In genomic region chr11:35451636-35452035, GRCm38 (mm10) we compare ENCODE assay signal across 8 mouse cellular contexts.
DNase-seq lines count a peak whose midpoint lies in the region; ATAC-seq and TF ChIP-seq lines count a peak whose summit lies in the region.

No protein-coding gene starts in this region.

- TF ChIP-seq CTCF in testis, adult 2 months (IDR thresholded peaks at IDR 0.05; ENCODE audit: control insufficient read depth, insufficient read depth, insufficient replicate concordance, low read depth, low read length) = peak; percentile 81

- DNase-seq in hindbrain, embryonic 10.5 days (ENCODE audit: low spot score) = peak; percentile 77
- DNase-seq in cerebellum, adult 18-20 months = peak; percentile 71 to 85
- peak; percentile 65 for DNase-seq in forelimb bud, embryonic 11.5 days (ENCODE audit: low read depth, low spot score)
- DNase-seq in left cerebral cortex, postnatal 4 days = peak; percentile 66
- DNase-seq in neural tube, embryonic 11.5 days (ENCODE audit: low spot score) = peak; percentile 84

- H3K9ac ChIP-seq in hindbrain, embryonic 13.5 days = no peak overlapping the region
- H3K9ac ChIP-seq in intestine, embryonic 16.5 days (ENCODE audit: low read depth, low read length) = no peak overlapping the region
- no peak overlapping the region for H3K9ac ChIP-seq in neural tube, embryonic 11.5 days (ENCODE audit: low read length)

- no peak for ATAC-seq in hindbrain, embryonic 13.5 days (ENCODE audit: low FRiP score)
- ATAC-seq in intestine, embryonic 16.5 days = 0 out of 2 replicates have a peak, but pooled peaks have one; percentile 19
- ATAC-seq in neural tube, embryonic 11.5 days (ENCODE audit: insufficient read depth, low FRiP score, low TSS enrichment) = no peak; the same call in 1 of the 2 replicates

- no peaks in the 10 kb centered on the region for H3K9me3 ChIP-seq in hindbrain, embryonic 10.5 days
- H3K9me3 ChIP-seq in hindbrain, embryonic 13.5 days = no peaks in the 10 kb centered on the region
- no peaks in the 10 kb centered on the region for H3K9me3 ChIP-seq in intestine, embryonic 16.5 days (ENCODE audit: control insufficient read depth, low read length)
- no peaks in the 10 kb centered on the region for H3K9me3 ChIP-seq in neural tube, embryonic 11.5 days (ENCODE audit: control insufficient read depth, low read length)

- no peak overlapping the region for H3K4me3 ChIP-seq in hindbrain, embryonic 10.5 days
- no peak overlapping the region for H3K4me3 ChIP-seq in hindbrain, embryonic 13.5 days
- no peak overlapping the region for H3K4me3 ChIP-seq in intestine, embryonic 16.5 days (ENCODE audit: low read length)
- no peak overlapping the region for H3K4me3 ChIP-seq in neural tube, embryonic 11.5 days (ENCODE audit: low read depth, low read length)
- no peak overlapping the region for H3K4me3 ChIP-seq in testis, adult 2 months (ENCODE audit: control insufficient read depth, low read depth, low read length)

- intact Hi-C loops in left cerebral cortex, postnatal 4 days (cut with DNase I) = loop anchor here (2.0 to 10.0 kb wide), 2 partner anchors 213 to 241 kb away; no protein-coding TSS in a partner anchor

- H3K36me3 ChIP-seq in hindbrain, embryonic 10.5 days = no peaks in the 10 kb centered on the region
- H3K36me3 ChIP-seq in hindbrain, embryonic 13.5 days = no peaks in the 10 kb centered on the region
- H3K36me3 ChIP-seq in intestine, embryonic 16.5 days (ENCODE audit: control insufficient read depth, insufficient read depth, low read length) = no peaks in the 10 kb centered on the region
- H3K36me3 ChIP-seq in neural tube, embryonic 11.5 days (ENCODE audit: control insufficient read depth, insufficient read depth, low read length) = no peaks in the 10 kb centered on the region
- no peaks in the 10 kb centered on the region for H3K36me3 ChIP-seq in testis, adult 2 months (ENCODE audit: control insufficient read depth, insufficient read depth, low read length)

- H3K4me2 ChIP-seq in hindbrain, embryonic 13.5 days = no peak overlapping the region
- H3K4me2 ChIP-seq in intestine, embryonic 16.5 days (ENCODE audit: low read depth, low read length) = no peak overlapping the region
- H3K4me2 ChIP-seq in neural tube, embryonic 11.5 days (ENCODE audit: low read depth) = no peak overlapping the region

- H3K27ac ChIP-seq in hindbrain, embryonic 10.5 days = peak overlapping the region; percentile 60
- no peak overlapping the region for H3K27ac ChIP-seq in hindbrain, embryonic 13.5 days
- no peak overlapping the region for H3K27ac ChIP-seq in intestine, embryonic 16.5 days (ENCODE audit: low read length)
- no peak overlapping the region for H3K27ac ChIP-seq in neural tube, embryonic 11.5 days (ENCODE audit: low read depth, low read length)
- H3K27ac ChIP-seq in testis, adult 2 months (ENCODE audit: control insufficient read depth, insufficient read depth, low read depth, low read length) = no peak overlapping the region

- H3K4me1 ChIP-seq in hindbrain, embryonic 10.5 days (replicated peaks) = peaks cover 52% of the 10 kb centered on the region
- peaks cover 30% of the 10 kb centered on the region for H3K4me1 ChIP-seq in hindbrain, embryonic 13.5 days (replicated peaks)
- H3K4me1 ChIP-seq in intestine, embryonic 16.5 days (ENCODE audit: control insufficient read depth, insufficient read depth, low read length) = peaks cover 8% of the 10 kb centered on the region; the same call in 1 of the 2 replicates
- H3K4me1 ChIP-seq in neural tube, embryonic 11.5 days (ENCODE audit: control insufficient read depth, insufficient read depth, low read length) = no peaks in the 10 kb centered on the region; the same call in 1 of the 2 replicates
- H3K4me1 ChIP-seq in testis, adult 2 months (ENCODE audit: control insufficient read depth, insufficient read depth, low read length) = no peaks in the 10 kb centered on the region

- WGBS in hindbrain, embryonic 10.5 days = 32% methylated on average over 4 of the region's 4 CpGs
- 30% methylated on average over 4 of the region's 4 CpGs for WGBS in hindbrain, embryonic 13.5 days
- WGBS in intestine, embryonic 16.5 days = 34% methylated on average over 4 of the region's 4 CpGs
- WGBS in neural tube, embryonic 11.5 days = 27% methylated on average over 4 of the region's 4 CpGs

- H3K27me3 ChIP-seq in hindbrain, embryonic 10.5 days (ENCODE audit: insufficient read depth, poor library complexity, severe bottlenecking) = peaks cover 44% of the 10 kb centered on the region
- H3K27me3 ChIP-seq in hindbrain, embryonic 13.5 days = peaks cover 26% of the 10 kb centered on the region
- H3K27me3 ChIP-seq in intestine, embryonic 16.5 days (replicated peaks; ENCODE audit: control insufficient read depth, insufficient read depth, low read length) = no peaks in the 10 kb centered on the region
- no peaks in the 10 kb centered on the region for H3K27me3 ChIP-seq in neural tube, embryonic 11.5 days (ENCODE audit: control insufficient read depth, insufficient read depth, low read length)
- no peaks in the 10 kb centered on the region for H3K27me3 ChIP-seq in testis, adult 2 months (ENCODE audit: control insufficient read depth, insufficient read depth, low read length)

- TF ChIP-seq POLR2A in testis, adult 2 months (IDR thresholded peaks at IDR 0.05; ENCODE audit: control insufficient read depth, low read depth, low read length) = no peak
